Mouse (Mus musculus): ENCODE results near the gene Gpsm1.
"Not testable (repeated sequence)": the region's sequence is repeated elsewhere in the genome, so short reads cannot be mapped to it uniquely, and the experiment has no call there.

Gpsm1 gene

DNA sequence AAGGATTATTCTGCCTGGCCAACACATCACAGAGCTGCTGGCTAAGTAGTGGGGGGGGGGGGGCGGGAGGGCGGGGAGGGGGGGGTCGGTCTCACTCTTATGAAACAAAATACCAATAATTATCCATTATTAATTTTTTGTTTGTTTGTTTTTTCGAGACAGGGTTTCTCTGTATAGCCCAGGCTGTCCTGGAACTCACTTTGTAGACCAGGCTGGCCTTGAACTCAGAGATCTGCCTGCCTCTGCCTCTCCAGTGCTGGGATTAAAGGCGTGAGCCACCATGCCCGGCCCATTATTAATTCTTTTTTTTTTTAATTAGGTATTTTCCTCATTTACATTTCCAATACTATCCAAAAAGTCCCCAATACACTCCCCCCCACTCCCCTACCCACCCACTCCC is 65.6 kb downstream of the Gpsm1 start:
- DNase-seq, result not testable (repeated sequence)

DNA sequence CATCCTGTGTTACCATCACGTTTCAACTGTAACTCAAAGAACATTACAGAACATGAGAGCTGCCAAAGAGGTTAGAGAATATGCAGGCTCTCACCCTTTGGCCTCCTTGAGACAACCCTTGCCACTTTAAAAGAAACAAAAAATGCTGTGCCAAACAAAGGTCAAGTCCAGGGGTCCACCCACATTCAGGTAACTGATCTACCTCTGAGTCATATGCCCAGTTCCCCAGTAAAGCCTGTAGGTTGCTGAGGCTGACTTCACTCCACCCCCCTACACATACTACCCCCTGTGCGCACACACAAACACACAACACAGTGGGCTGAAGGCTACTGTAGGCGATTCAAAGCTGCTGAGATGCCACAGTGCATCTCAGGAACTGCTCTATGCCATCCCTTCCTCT is 72.4 kb downstream of the Gpsm1 start:
- no peak for DNase-seq

DNA sequence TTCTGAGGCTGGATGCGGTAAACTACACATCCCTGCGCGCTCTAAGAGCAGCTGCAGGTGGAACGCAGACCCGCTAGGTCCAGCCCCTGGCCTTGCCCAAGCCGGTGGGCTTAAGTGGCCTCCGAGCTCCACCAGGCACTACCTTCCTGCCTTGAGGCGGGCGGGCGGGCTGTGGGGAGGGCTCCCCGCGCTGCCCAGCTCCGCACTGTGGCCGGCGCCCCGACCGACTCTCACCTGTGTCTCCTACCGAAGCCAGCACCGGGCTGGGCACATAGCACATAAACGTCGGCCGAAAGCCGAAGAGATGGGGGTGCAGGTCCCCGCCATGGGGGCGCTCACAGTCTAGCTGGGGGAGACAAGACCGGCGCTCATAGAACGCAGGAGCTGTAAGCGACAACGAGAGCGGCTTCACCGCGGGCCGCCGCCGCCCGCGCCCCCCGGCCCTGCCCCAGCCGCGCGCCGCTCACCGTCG is 73.4 kb downstream of the Gpsm1 start:
- DNase-seq, result peak; percentile 14

DNA sequence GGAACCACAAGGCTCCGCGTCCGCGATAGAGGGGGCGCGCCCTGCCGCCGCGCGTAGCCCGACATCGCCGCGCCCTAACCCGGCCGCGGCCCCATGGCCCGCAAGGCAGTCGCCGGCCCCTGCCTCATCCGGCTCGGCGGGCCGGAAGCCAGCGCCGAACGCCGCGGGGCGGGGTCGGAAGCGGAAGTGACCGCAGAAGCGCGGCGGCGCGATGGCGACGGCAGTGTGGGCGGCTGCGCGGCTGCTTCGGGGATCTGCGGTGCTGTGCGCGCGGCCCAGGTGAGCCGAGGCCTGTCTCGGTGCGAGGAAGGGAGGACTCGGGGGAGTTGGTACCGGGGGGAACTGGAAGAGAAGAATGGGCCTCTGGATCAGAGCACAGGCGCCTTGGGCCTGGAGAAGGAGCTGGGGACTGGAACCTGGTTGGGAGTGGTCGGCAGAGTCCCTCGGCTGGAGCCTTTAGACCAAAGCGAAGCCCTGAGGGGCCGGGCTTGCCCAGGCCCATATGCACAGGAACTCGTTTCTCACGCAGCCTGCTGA is 73.9 kb downstream of the Gpsm1 start, which contains the start of the genes Entr1 and Pmpca:
Entr1 (minus strand) TSS at position 163 of the 537 bp plus-strand sequence.
Pmpca (plus strand) TSS at position 186 of the 537 bp plus-strand sequence.
- peak; percentile 89 for DNase-seq

DNA sequence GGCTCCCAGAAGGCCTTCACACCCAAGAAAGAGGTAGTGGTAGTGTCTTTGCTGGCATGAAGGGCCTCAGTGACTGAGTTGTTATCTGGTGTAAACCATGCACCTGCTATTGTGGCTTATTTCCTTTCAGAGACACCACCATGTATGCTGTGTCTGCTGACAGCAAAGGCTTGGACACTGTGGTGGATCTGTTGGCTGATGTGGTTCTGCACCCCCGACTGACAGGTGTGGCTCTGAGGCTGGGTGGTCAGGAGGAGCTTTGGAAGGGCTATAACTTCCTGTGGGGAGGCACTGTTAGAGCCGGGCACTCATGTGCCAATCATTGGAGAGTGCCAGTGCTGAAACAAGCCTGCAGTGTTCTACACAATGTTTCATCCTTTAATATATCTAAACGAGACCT is 75.6 kb downstream of the Gpsm1 start:
- no peak for DNase-seq

DNA sequence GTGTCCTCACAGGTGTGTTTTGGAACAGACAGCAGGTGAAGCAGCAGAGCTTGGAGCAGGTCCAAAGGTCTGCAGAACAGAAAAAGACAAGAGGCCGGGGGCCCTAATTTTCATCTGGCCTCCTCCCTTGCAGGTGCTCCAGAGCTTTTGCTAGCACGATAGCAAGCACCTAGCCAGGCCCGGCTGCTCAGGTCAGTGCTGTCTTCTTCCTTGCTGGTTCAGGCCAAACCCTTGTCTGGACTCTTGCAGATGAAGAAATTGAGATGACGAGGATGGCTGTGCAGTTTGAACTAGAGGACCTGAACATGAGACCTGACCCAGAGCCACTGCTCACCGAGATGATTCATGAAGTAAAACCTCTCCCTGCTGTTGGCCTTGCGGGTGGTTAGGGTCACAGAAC is 76.3 kb downstream of the Gpsm1 start:
- no peak for DNase-seq
